Mouse (Mus musculus) limb, embryonic 10.5 days (tissue): ENCODE results near the gene Olfml2a. TPM values are rescaled to one million over a fixed set of nuclear protein-coding genes. Genes with fewer than 3 reads are reported as not detected.

Source experiments
- DNase-seq: peaks from one replicate; pipeline ENCODE4 v3.0.0-alpha.2; 2017; ENCODE audit warnings: low spot score
- H3K27ac ChIP-seq: fragments of 300-500 bp; sonication (generic); 2 replicates; pipeline ENCODE4 v1.5.1; 2016; ENCODE audit warnings: mild to moderate bottlenecking
- H3K27me3 ChIP-seq: fragments of 300-500 bp; sonication (generic); 2 replicates; pipeline ENCODE4 v1.6.1; 2016; ENCODE audit warnings: low read depth, mild to moderate bottlenecking; ENCODE audit not compliant: poor library complexity, severe bottlenecking
- H3K36me3 ChIP-seq: fragments of 300-500 bp; sonication (generic); 2 replicates; pipeline ENCODE4 v1.6.1; 2016; ENCODE audit warnings: mild to moderate bottlenecking, moderate library complexity
- H3K4me1 ChIP-seq: fragments of 300-500 bp; sonication (generic); 2 replicates; pipeline ENCODE4 v1.6.1; 2016
- H3K4me3 ChIP-seq: fragments of 300-500 bp; sonication (generic); 2 replicates; pipeline ENCODE4 v1.5.1; 2016; ENCODE audit warnings: mild to moderate bottlenecking, moderate library complexity
- H3K9me3 ChIP-seq: fragments of 300-500 bp; sonication (generic); replicated peaks from 2 replicates; pipeline ENCODE4 v1.6.1; 2016; ENCODE audit warnings: mild to moderate bottlenecking
- WGBS: fragments of 180-500 bp; shearing (Covaris S2); methylation state at CpG from one replicate; pipeline ENCODE4 v1.1.7; 2016; 5-methylcytosine and 5-hydroxymethylcytosine counted together
- polyA plus RNA-seq: library from polyadenylated mRNA; unstranded; fragments of >200 nt; fragmentation: Nextera tagmentation; extraction: Ambion mirVana; gene quantifications from 2 replicates; pipeline ENCODE4 v1.2.1, GENCODE M21; 2016

Gene Olfml2a
- polyA plus RNA-seq, 1 experiment from 2014 or later, result 2.7 TPM

GRCm38 (mm10) chr2:38943161-38943560 is 11.4 kb downstream of the Olfml2a start:
- no peaks in the 10 kb centered on the region for H3K9me3 ChIP-seq
- H3K27me3 ChIP-seq, result no peaks in the 10 kb centered on the region
- no peaks in the 10 kb centered on the region for H3K36me3 ChIP-seq
- DNase-seq, result no peak
- no peak overlapping the region for H3K4me3 ChIP-seq
- H3K27ac ChIP-seq, result no peak overlapping the region
- WGBS, result 92% methylated on average over 5 of the region's 5 CpGs
- H3K4me1 ChIP-seq, result peaks cover 6% of the 10 kb centered on the region; the same call in 1 of the 2 replicates

GRCm38 (mm10) chr2:38943977-38944376 is 12.2 kb downstream of the Olfml2a start:
- Histone ChIP-seq H3K9me3 (no peaks in the 10 kb centered on the region), H3K36me3 (no peaks in the 10 kb centered on the region)

DNA sequence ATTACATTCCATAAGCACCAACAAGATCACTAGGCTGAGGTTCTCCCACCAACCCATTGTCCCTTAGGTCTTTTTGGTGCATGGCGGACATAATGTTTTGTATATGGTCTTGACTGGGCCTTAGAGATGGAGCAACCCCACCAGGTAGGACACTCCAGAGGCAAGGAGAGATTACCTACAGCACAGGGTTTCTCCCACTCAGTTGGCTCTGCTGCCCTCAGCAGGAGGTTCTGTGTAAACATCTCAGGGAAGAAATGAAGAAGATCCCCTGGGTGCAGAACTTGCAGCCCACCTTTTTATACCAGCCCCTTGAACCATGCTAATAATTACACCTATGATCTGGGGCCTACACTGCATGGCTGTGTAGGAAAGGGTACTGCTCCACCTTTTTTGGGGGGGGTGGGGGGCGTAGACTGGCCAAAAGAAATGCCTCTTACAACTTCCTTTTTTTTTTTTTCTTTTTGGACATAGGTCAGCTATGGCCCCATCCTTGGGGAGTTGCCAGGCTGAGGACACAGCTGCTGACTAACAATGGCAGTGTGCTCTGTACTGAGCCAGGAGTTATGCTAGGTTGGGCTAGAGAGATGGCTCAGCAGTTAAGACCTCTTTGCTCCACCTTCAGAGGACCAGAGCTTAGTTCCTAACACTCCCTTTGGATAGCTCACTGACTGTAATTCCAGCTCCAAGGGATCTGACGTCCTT is 12.8 kb downstream of the Olfml2a start:
- Histone ChIP-seq H3K9me3 (no peaks in the 10 kb centered on the region), H3K27ac (no peak overlapping the region), H3K4me3 (no peak overlapping the region), H3K4me1 (peaks cover 6% of the 10 kb centered on the region; the same call in 1 of the 2 replicates), H3K36me3 (no peaks in the 10 kb centered on the region), H3K27me3 (no peaks in the 10 kb centered on the region)
- no peak for DNase-seq
- WGBS, result 73% methylated on average over 3 of the region's 3 CpGs

More at GRCm38 (mm10) chr2:38943977-38944376, 12.2 kb downstream of the Olfml2a start:
- Histone ChIP-seq H3K27me3 (no peaks in the 10 kb centered on the region), H3K4me1 (peaks cover 6% of the 10 kb centered on the region; the same call in 1 of the 2 replicates), H3K4me3 (no peak overlapping the region), H3K27ac (no peak overlapping the region)
- DNase-seq, result no peak
- WGBS, result 50% methylated on average over 2 of the region's 2 CpGs

GRCm38 (mm10) chr2:38947566-38947965 is 15.8 kb downstream of the Olfml2a start:
- 72% methylated on average over 7 of the region's 7 CpGs for WGBS
- Histone ChIP-seq H3K4me3 (no peak overlapping the region), H3K27ac (0 out of 2 replicates have a peak overlapping the region, but pooled peaks have one; percentile 44), H3K36me3 (no peaks in the 10 kb centered on the region), H3K4me1 (peaks cover 6% of the 10 kb centered on the region; the same call in 1 of the 2 replicates), H3K27me3 (no peaks in the 10 kb centered on the region), H3K9me3 (no peaks in the 10 kb centered on the region)
- DNase-seq, result no peak

DNA sequence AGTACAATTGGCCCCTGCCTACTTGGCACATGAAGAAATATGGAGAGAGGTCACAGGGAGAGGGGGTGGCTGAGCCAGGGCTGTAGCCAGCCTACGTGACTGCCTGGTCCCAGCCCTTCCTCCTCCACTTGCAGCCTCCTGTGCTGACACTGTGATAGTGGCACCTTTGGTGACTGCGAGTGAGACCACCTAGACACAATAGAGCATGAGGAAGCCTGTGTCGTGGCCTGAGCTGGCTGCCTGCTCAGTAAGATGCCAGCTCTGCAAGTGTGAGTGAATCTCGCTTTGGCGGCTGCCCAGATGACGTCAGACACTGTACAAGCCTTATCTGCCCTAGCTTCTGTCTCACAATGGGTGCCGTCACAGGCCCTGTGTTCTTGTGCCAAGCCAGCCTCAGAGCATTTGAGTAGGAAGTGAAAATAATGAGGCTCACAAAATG is 18.5 kb downstream of the Olfml2a start:
- no peaks in the 10 kb centered on the region for H3K9me3 ChIP-seq
- WGBS, result 90% methylated on average over 7 of the region's 7 CpGs
- H3K36me3 ChIP-seq, result no peaks in the 10 kb centered on the region
- H3K4me1 ChIP-seq, result peaks cover 9% of the 10 kb centered on the region; the same call in 1 of the 2 replicates
- no peak for DNase-seq
- no peak overlapping the region for H3K27ac ChIP-seq
- no peak overlapping the region for H3K4me3 ChIP-seq
- H3K27me3 ChIP-seq, result no peaks in the 10 kb centered on the region

DNA sequence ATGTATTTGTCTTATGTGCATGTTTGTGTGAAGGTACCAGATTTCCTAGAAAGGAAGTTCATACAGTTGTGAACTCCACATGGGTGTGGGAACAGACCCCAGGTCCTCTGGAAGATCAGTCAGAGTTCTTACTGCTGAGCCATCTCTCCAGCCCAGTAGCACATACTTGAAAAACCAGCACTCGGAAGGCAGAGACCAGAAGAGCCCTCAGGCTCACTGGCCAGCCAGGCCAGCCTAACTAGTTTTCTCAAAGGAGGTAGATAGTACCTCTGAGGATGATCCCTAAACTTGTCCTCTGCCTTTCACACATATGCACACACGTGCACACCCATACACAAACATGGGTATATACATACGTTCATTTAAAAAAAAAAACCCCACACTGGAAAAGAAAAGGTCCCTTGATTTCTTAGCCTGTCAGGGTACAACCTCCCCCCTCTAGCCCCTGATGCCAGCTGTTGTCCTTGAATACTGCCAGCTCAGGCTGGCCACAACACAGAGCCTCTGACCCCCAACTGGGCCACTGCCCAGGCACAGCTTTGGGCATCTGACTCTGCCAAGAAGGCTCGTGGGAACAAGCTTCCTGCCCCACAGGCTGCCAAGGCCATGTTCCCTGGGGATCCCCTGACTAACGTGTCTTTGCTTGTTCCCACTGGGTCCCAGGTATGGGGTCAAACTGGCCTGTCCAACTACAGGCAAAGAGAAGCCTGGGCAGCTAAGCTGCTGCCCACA is 21.5 kb downstream of the Olfml2a start:
- Histone ChIP-seq H3K27ac (peak overlapping the region; percentile 46; the same call in 1 of the 2 replicates), H3K4me1 (peaks cover 9% of the 10 kb centered on the region; the same call in 1 of the 2 replicates), H3K36me3 (no peaks in the 10 kb centered on the region), H3K27me3 (no peaks in the 10 kb centered on the region), H3K9me3 (no peaks in the 10 kb centered on the region), H3K4me3 (no peak overlapping the region)
- WGBS, result 74% methylated on average over 5 of the region's 5 CpGs
- DNase-seq, result no peak

- no peaks in the 10 kb centered on the region for H3K9me3 ChIP-seq
- H3K4me3 ChIP-seq, result no peak overlapping the region
- WGBS, result 81% methylated on average over 2 of the region's 2 CpGs
- no peaks in the 10 kb centered on the region for H3K27me3 ChIP-seq
- DNase-seq, result no peak
- peaks cover 9% of the 10 kb centered on the region; the same call in 1 of the 2 replicates for H3K4me1 ChIP-seq
- H3K36me3 ChIP-seq, result no peaks in the 10 kb centered on the region
- H3K27ac ChIP-seq, result no peak overlapping the region
Observed at GRCm38 (mm10) chr2:38956062-38956461, 24.3 kb downstream of the Olfml2a start.

- H3K27me3 ChIP-seq, result no peaks in the 10 kb centered on the region
- H3K9me3 ChIP-seq, result no peaks in the 10 kb centered on the region
- H3K4me1 ChIP-seq, result peaks cover 9% of the 10 kb centered on the region; the same call in 1 of the 2 replicates
- DNase-seq, result no peak
- H3K4me3 ChIP-seq, result no peak overlapping the region
- no peaks in the 10 kb centered on the region for H3K36me3 ChIP-seq
- WGBS, result 81% methylated on average over 5 of the region's 5 CpGs
- H3K27ac ChIP-seq, result no peak overlapping the region
Observed at GRCm38 (mm10) chr2:38957671-38958223, 26.0 kb downstream of the Olfml2a start.

- WGBS, result 33% methylated on average over 4 of the region's 4 CpGs
- Histone ChIP-seq H3K36me3 (no peaks in the 10 kb centered on the region), H3K4me1 (peaks cover 10% of the 10 kb centered on the region), H3K27me3 (no peaks in the 10 kb centered on the region), H3K4me3 (no peak overlapping the region), H3K27ac (no peak overlapping the region), H3K9me3 (no peaks in the 10 kb centered on the region)
- DNase-seq, result peak; percentile 52
Observed at GRCm38 (mm10) chr2:38964198-38964597, 32.4 kb downstream of the Olfml2a start.

DNA sequence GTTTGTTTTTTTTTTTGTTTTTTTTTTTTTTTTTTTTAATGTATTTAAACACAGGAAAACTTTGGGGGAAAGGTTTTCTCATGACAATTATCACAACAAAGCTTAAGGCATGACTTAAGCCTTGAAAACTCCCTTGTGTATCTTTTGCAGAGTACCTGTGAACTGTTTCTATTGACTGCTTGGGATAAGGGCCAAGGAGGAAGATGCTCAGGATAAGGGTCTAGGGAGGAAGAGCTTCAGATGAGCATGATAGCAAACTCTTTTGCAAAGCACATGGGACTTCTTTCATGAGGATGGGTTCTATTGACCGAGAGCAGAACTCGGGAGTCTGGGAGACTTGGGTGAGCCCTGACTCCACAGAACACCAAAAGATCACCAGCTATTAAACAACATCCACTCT is 37.9 kb downstream of the Olfml2a start:
- no peak overlapping the region for H3K27ac ChIP-seq
- no peak overlapping the region for H3K4me3 ChIP-seq
- no peaks in the 10 kb centered on the region for H3K4me1 ChIP-seq
- no peaks in the 10 kb centered on the region for H3K27me3 ChIP-seq
- no peaks in the 10 kb centered on the region for H3K36me3 ChIP-seq
- no peak for DNase-seq
- 93% methylated on average over 2 of the region's 2 CpGs for WGBS
- H3K9me3 ChIP-seq, result no peaks in the 10 kb centered on the region

- no peak for DNase-seq
- H3K36me3 ChIP-seq, result no peaks in the 10 kb centered on the region
- no peaks in the 10 kb centered on the region for H3K4me1 ChIP-seq
- no peaks in the 10 kb centered on the region for H3K9me3 ChIP-seq
- WGBS, result 90% methylated on average over 5 of the region's 5 CpGs
- no peak overlapping the region for H3K27ac ChIP-seq
- no peak overlapping the region for H3K4me3 ChIP-seq
- no peaks in the 10 kb centered on the region for H3K27me3 ChIP-seq
Observed at GRCm38 (mm10) chr2:38970057-38970456, 38.3 kb downstream of the Olfml2a start.

GRCm38 (mm10) chr2:38973223-38973622 is 41.4 kb downstream of the Olfml2a start:
- H3K9me3 ChIP-seq, result no peaks in the 10 kb centered on the region
- DNase-seq, result no peak
- no peak overlapping the region for H3K4me3 ChIP-seq
- no peaks in the 10 kb centered on the region for H3K36me3 ChIP-seq
- no peaks in the 10 kb centered on the region for H3K27me3 ChIP-seq
- H3K4me1 ChIP-seq, result peaks cover 12% of the 10 kb centered on the region; the same call in 1 of the 2 replicates
- no peak overlapping the region for H3K27ac ChIP-seq
- 46% methylated on average over 2 of the region's 2 CpGs for WGBS

- H3K27ac ChIP-seq, result no peak overlapping the region
- H3K4me1 ChIP-seq, result peaks cover 12% of the 10 kb centered on the region; the same call in 1 of the 2 replicates
- H3K36me3 ChIP-seq, result no peaks in the 10 kb centered on the region
- H3K9me3 ChIP-seq, result no peaks in the 10 kb centered on the region
- 89% methylated on average over 7 of the region's 7 CpGs for WGBS
- H3K4me3 ChIP-seq, result no peak overlapping the region
- H3K27me3 ChIP-seq, result no peaks in the 10 kb centered on the region
- no peak for DNase-seq
Observed at GRCm38 (mm10) chr2:38973701-38974100, 41.9 kb downstream of the Olfml2a start.
